Mouse (Mus musculus): ENCODE measurements at regions not wholly inside any gene's neighbourhood (a gene's known extent, or its start where the extent isn't known, plus 50 kb on each side); places are given as distances from the start of the nearest gene placed in this dataset.
A peak's percentile ranks its signal among the peaks of the same experiment; 100 is the strongest.

- no peak for DNase-seq
Observed at GRCm38 (mm10) chr1:33042424-33042823, 495.3 kb upstream of the Gm5415 start.

- no peak for DNase-seq
Observed at GRCm38 (mm10) chr1:33040740-33041139, 493.6 kb upstream of the Gm5415 start.

GRCm38 (mm10) chr1:33031991-33032390, 484.9 kb upstream of the Gm5415 start:
- no peak for DNase-seq

- no peak for DNase-seq
Observed at GRCm38 (mm10) chr1:33026683-33027415, 479.8 kb upstream of the Gm5415 start.

- no peak for DNase-seq
Observed at GRCm38 (mm10) chr1:33025379-33025778, 478.3 kb upstream of the Gm5415 start.

GRCm38 (mm10) chr1:33022852-33023251, 475.8 kb upstream of the Gm5415 start:
- DNase-seq: no peak

- no peak for DNase-seq
Observed at GRCm38 (mm10) chr1:33003992-33004391, 456.9 kb upstream of the Gm5415 start.

- DNase-seq: peak; percentile 7
Observed at GRCm38 (mm10) chr1:32964957-32965356, 417.9 kb upstream of the Gm5415 start.

- no peak for DNase-seq
Observed at GRCm38 (mm10) chr1:32959316-32959715, 412.2 kb upstream of the Gm5415 start.

- no peak for DNase-seq
Observed at GRCm38 (mm10) chr1:32946254-32946653, 399.2 kb upstream of the Gm5415 start.

- no peak for DNase-seq
Observed at GRCm38 (mm10) chr1:32930381-32930780, 383.3 kb upstream of the Gm5415 start.

GRCm38 (mm10) chr1:32902437-32902836, 355.3 kb upstream of the Gm5415 start:
- DNase-seq: no peak

GRCm38 (mm10) chr1:32887728-32888127, 340.6 kb upstream of the Gm5415 start:
- no peak for DNase-seq

- no peak for DNase-seq
Observed at GRCm38 (mm10) chr1:32872920-32873319, 325.8 kb upstream of the Gm5415 start.

- no peak for DNase-seq
Observed at GRCm38 (mm10) chr1:32866111-32866510, 319.0 kb upstream of the Gm5415 start.

- DNase-seq: no peak
Observed at GRCm38 (mm10) chr1:32858040-32858439, 310.9 kb upstream of the Gm5415 start.

All from heart, postnatal 4 days (tissue).